Mouse (Mus musculus) lung, adult 2 months (tissue): ENCODE results near the gene Zfyve21.

Experiments used
- CTCF ChIP-seq: fragments of 200-500 bp; IDR thresholded peaks from 2 replicates; pipeline ENCODE4 v1.5.1; 2011; ENCODE audit warnings: mild to moderate bottlenecking, low read length, control low read depth; ENCODE audit not compliant: insufficient read depth
- POLR2A ChIP-seq: fragments of 200-500 bp; IDR thresholded peaks from 2 replicates; pipeline ENCODE4 v1.6.1; 2011; ENCODE audit warnings: low read depth, mild to moderate bottlenecking, control low read depth, low read length, borderline replicate concordance; ENCODE audit errors: extremely low read depth

DNA sequence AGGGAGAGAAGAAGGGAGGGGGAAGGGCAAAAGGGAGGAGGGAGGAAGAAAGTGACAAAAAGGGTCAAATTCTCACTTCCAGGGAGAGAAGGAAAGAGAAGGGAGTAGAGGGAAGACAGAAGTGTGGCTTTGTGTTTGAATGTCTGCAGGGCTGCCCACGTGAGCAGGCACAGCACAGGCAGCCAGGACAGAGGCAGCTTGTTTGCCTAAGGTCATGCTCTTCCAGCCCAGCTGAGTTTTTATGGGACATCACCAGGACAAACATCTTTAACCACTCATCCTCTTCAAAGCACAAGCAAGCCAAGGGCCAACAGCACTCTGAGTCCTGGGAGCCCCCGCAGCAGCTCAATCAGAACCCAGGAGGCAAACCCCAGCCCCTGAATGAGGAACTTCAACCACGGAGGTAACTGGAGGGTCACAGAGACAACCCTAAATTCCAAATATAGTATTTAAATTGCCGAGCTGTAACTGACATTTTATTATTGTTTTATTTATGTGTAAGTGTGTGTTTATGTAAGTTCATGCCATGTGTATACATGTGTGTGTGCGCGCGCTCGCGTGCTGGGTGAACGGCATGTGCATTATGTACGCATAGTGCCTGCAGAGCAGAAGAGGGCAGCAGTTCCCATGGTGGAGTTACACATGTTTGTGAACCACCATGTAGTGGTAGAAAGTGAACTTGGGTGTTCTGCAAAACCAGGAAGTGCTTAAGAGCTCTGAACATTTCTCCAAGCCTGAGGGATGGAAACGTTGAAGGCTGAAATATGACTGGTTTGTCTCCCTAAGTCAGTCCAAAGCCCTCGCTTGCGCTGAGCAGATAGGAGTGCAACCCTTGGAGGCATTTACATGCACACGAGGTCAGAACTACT, 28.8 kb downstream of the Zfyve21 start:
- no peak for TF ChIP-seq POLR2A
- no peak for TF ChIP-seq CTCF
